Mouse (Mus musculus): ENCODE measurements at regions not wholly inside any gene's neighbourhood (a gene's known extent, or its start where the extent isn't known, plus 50 kb on each side); places are given as distances from the start of the nearest gene placed in this dataset.

- DNase-seq: no peak
Measured at GRCm38 (mm10) chr14:59075845-59076745, 66.6 kb downstream of the 1700129C05Rik start.

DNA sequence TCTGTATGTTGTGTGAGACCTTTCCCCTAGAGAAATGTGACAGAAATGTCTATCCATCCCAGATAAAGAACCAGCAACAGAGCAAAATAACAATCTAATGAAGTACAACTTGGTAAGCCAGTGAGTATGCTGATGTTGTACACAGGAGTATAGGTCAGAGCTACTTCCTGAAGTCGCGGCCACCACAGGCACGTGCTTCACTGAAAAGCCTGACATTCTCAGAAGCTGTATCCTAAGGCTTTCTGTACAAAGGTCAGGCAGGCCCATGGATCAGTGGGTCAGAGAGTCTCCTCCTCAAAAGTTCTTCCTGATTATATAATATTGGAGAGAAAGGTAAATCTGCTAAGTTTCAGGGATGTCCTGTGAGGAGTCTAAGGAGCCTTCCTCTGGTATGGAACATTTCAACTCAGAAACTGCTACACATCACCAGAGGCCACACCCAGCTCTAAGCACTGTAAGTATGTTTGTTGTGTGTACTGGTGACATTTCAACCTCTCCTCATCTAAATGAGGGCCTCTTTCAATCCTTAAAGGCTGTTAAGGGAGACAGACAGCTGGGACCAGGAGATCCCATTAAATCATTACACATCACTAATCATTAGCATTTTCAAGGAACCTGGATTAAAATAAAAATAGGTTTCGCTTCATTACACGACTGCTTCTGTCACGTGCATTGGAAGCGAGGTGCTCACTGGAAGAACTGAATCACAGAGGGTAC is 70.2 kb downstream of the 1700129C05Rik start:
- peak; percentile 6 to 21 for DNase-seq

DNA sequence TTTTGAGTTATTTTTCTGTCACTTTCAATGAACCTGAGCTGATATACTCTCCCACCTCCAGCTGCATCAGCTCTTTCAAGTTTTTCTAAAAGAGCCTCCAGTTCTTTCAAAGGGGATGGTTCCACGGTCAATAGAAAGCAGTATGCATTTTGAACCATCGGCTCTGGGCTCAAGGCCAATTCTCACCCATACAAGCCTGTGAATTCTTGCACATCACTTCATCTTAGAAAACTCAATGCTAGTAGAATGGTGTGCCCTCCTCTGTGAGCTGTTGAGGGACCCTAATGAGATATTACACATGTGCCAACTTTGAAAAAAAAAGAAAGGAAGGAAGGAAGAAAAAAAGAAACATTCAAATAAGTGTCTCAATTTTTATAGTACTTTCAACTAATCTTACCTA is 72.6 kb downstream of the 1700129C05Rik start:
- DNase-seq: no peak

- no peak for DNase-seq
Measured at GRCm38 (mm10) chr14:59066456-59067220, 76.1 kb downstream of the 1700129C05Rik start.

DNA sequence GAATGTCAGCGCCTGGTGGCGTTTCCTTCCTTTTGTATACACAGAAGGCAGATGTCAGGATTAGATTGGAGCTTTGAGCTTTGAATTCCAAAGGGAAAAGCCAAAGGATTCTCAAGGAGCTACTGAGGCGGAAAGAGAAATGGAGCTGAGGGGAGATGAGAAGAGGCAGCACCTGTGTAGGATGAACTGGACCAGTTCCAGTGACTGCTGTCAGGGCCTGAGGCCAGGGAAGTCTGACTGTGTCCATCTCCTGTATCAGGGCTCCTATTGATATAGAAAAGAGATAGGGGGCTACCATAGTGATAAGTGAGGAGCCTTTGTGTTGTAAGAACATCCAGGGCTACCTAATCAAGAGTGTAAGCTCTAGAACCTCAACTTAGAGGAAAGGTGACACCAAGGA is 79.5 kb downstream of the 1700129C05Rik start:
- DNase-seq: no peak

- DNase-seq: no peak
Measured at GRCm38 (mm10) chr14:59056832-59057231, 85.9 kb downstream of the 1700129C05Rik start.

- peak; percentile 24 to 60 for DNase-seq
Measured at GRCm38 (mm10) chr14:59055283-59055682, 87.4 kb downstream of the 1700129C05Rik start.

GRCm38 (mm10) chr14:59052421-59052820 is 90.3 kb downstream of the 1700129C05Rik start:
- no peak for DNase-seq

GRCm38 (mm10) chr14:59051478-59051879 is 91.2 kb downstream of the 1700129C05Rik start:
- DNase-seq: no peak

- no peak for DNase-seq
Measured at GRCm38 (mm10) chr14:59045687-59046086, 97.0 kb downstream of the 1700129C05Rik start.

- DNase-seq: no peak
Measured at GRCm38 (mm10) chr14:59045235-59045634, 97.5 kb downstream of the 1700129C05Rik start.

DNA sequence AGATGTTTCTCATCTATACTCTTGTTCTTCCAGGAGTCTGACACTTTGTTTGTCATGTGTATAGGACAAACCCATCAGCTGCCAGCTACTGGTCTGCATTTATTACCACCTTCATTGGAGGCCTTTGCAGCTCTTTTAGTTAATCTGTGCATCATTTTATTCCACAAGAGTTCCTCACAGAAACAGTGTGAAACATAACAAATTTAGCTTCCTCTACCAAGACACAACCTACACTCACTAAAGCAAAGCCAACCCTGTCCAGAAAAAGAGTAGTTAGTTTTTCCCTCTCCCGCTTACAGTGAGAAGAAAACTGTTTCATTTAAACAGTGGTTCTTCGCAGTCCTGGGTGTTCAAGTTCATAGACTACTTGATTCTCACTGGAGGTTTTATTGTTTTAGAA is 100.5 kb downstream of the 1700129C05Rik start:
- DNase-seq: no peak

GRCm38 (mm10) chr14:59025757-59026156 is 116.9 kb downstream of the 1700129C05Rik start:
- DNase-seq: peak; percentile 76 to 90

DNA sequence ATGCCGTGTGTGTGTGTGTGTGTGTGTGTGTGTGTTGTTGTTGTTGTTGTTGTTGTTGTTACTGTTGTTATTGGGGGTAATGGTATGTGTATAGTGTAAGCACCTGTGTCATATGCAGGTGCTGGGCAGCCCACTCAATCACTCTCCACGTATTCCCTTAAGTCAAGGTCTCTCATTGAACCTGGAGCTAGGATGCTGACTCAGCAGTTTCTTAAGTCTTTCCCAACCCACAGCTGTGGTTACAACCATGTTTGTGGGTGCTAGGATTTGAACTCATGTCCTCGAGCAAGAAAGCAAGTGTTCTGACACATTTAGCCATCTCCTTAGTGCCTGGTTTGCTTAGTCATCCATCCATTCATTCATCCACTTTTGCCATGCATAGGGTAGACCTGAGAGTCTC is 133.2 kb downstream of the 1700129C05Rik start:
- no peak for DNase-seq

- no peak for DNase-seq
Measured at GRCm38 (mm10) chr14:58999106-58999778, 143.5 kb downstream of the 1700129C05Rik start.

GRCm38 (mm10) chr14:58994994-58995393 is 147.7 kb downstream of the 1700129C05Rik start:
- no peak for DNase-seq

DNA sequence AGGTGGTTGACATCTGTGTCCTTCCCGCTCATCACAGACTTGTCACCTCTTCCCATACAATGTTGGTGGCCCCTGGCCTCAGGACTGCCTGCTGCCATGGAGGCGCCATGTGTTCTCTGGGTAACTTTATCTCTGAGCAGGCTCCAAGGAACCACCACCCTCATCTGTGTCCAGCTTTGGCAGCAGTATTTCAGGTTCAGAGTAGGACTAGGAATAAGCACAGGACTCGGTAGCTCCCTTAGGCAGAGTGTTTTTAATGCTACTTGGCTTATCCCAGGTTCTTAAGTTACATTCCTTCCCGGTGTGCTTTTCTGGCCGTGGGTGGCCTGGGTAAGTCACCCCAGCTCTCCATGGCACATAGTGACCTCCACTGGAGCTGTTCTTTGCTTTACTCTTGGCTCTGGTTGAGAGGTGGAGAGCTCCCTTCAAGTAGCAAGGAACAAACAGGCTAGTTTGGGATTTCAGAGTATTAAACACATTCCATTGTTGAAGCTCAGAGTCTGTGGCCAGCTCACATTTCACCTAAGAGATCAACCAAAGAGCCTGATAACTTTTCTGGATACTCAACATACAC is 153.0 kb downstream of the 1700129C05Rik start:
- no peak for DNase-seq

- no peak for DNase-seq
Measured at GRCm38 (mm10) chr14:58987688-58988087, 155.0 kb downstream of the 1700129C05Rik start.

DNA sequence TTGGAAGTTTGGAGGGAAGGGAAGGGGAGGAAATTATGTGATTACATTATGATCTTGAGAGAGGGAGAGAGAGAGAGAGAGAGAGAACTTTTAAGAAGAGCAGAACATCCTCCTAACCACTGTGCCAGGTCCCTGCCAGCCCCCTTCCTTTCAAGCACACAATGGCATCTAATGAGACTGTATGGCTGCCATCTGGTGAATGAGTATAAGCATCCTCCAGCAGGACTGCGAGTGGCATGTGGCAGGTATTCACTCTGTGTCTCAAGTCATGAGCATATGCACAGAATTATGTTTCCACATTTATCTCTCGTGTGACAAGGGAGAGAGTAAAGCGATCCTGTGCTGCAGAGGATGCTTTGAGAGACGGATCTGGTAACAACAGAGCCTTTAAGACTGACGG is 156.9 kb downstream of the 1700129C05Rik start:
- no peak for DNase-seq

DNA sequence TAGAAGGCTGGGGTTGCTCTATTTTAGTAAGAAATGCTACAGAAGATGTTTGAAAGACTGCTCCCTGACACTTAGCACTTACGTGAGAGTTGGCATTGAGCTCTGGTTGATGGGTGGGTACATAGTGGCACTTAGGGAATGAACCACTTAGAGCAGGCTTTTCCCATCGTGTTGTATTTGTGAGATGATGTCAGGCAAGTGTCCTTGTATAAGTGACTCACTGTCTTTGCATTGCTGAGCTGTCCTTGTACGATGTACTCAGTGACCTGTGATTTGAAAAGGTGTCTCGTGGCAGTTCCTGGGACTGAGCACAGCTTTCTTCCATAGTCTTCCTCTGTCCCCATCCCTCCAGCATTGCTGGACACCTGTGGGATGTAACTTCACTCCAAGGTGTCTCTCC is 165.9 kb downstream of the 1700129C05Rik start:
- DNase-seq: no peak

GRCm38 (mm10) chr14:58969248-58969647 is 173.4 kb downstream of the 1700129C05Rik start:
- no peak for DNase-seq

DNA sequence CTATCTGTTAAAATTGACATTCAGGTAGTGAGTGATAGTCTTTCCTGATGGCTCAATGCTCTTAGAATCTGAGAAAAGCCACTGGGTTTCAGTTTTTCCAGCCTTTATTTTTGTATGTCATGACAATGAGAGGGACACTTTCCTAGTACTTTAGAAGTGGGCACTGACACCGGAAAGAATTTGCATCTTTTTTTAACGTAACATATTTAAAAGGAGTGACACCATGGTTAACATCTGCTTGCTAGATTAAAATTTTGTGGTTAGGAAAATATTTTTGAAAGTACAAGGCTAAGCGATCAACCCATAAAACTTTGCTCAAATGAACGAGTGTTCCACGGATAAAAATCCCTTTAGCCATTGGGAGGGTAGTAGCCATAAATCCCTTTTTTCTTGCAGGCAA is 174.7 kb downstream of the 1700129C05Rik start:
- DNase-seq: no peak
